Mouse (Mus musculus): ENCODE measurements around the gene Fstl4.

The Fstl4 gene

DNA sequence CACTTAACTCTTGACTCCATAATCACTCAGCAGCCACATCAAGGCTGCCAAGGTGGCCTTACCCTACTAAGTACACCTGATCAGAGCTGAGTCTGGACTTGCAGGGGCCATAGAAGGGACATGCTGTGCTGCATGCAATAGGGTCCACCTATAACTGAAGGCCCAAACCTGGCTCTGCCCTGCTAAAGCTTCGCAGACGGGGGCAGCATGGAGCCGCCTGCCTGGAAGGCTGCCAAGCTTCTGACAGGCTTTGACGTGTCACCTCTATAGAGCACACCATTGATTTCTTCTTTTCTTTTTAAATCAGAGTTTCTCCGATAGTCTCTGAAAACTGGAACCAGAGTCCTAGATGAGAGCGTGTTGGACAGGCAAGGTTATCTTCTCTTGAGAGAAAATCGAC is 146.4 kb downstream of the Fstl4 start:
- DNase-seq (ENCODE audit: low spot score), result no peak

DNA sequence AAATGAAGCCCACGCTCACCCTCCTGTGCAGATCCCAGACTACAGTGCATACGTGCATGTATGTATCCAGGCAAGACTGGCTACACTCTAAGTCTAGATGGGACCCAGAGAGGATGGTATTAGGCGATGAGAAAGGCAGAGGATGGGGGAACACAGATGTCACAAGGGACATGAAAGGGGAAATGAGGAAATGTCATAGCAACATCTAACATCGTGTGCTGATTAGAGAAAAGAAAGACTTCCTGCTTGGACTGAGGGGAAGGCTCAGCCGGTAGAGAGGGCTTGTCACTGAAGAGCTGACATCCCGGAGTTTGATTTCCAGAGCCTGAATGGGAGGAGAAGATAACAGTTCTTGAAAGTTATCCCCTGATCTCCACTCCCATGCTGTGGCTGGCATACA is 150.0 kb downstream of the Fstl4 start:
- no peak for DNase-seq (ENCODE audit: low spot score)

DNA sequence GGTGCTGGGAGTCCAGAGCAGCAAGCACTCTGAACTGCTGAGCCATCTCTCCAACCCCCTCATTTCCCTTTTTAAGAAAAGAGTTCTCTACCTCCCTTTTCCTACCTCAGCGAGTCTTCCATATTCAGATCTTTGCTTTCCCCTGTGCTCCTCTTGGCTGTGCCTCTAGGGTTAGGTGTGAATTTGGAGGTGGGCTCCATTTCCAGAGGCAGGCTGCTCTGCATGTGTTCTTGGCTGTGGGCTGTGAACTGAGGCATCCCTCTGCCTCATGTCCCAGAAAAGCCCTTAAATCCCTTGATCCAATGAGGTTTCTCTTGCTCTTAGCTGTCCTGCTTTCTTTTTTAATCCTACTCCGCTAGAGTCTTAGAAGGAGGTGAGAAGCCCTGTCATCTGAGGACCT is 151.2 kb downstream of the Fstl4 start:
- no peak for DNase-seq (ENCODE audit: low spot score)

DNA sequence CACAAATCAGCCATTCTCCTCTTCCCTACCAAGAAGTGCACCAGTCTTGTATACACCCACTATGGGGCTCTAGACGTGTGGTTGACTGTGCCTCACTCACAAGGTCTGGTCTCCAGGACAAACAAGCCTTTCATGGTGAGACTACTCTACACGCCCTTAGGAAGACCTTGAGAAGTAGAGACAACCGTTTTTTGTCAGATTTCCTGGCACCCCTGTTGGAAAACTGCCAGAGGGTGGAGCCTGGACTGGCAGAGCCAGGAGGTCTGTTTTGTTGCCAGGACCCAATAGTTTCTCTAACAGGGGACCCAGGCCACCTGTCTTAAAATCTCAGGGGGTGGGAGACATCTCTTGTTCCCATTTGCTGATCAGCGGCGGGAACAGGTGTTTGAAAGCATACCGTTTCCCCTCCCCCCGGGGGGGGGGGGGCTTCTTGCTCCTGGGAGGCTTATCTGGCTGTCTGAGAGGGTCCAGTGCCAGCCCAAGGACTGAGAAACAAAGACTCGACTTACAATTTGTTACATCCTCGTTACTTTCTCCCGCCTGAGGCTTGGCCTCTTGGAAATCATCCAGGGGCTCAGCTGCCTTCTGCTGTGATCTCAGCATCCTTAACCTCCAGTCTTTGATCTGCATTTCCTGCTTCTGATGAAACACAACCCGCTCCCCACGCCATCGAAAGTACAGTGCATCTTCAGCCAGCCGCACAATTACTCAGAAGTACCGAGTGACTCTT is 155.0 kb downstream of the Fstl4 start:
- no peak for DNase-seq (ENCODE audit: low spot score)

DNA sequence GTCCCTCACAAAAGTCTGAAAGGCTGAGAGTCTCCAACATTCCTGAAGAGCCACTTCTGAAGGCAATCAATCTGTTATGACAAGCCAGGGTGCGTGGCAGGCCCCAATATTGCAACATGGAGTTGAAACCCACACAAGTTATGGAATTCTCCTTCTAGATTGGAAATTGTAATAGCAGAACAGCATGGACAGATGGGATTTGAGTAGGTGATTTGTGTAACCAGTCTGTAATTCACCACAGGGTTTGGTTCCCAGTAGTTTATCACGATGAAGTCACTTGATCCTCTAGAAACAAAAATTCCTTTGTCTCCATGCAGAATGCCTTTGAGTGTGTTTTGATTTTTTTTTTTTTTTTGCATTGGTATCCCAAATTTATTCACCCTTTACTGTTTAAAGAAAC is 159.8 kb downstream of the Fstl4 start:
- DNase-seq (ENCODE audit: low spot score), result no peak

DNA sequence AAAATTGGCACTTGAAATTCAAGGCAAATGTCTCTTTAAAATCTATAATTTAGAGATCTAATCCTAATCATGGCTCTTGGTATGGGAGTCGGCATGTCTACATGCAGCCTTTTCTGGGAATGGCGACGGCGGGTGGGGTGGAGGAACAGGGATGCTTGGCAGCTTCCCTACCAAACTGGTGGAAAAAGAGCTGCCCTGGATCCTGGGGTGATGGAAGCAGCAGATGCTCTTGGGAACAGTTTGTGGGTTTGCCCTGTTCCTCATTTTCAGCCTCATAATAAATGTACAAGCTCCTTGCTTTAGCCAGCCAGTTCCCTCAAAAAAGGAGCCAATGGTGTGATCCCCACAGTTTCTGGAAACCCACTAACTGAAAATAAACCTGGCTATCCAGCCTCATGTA is 163.9 kb downstream of the Fstl4 start:
- no peak for DNase-seq (ENCODE audit: low spot score)

DNA sequence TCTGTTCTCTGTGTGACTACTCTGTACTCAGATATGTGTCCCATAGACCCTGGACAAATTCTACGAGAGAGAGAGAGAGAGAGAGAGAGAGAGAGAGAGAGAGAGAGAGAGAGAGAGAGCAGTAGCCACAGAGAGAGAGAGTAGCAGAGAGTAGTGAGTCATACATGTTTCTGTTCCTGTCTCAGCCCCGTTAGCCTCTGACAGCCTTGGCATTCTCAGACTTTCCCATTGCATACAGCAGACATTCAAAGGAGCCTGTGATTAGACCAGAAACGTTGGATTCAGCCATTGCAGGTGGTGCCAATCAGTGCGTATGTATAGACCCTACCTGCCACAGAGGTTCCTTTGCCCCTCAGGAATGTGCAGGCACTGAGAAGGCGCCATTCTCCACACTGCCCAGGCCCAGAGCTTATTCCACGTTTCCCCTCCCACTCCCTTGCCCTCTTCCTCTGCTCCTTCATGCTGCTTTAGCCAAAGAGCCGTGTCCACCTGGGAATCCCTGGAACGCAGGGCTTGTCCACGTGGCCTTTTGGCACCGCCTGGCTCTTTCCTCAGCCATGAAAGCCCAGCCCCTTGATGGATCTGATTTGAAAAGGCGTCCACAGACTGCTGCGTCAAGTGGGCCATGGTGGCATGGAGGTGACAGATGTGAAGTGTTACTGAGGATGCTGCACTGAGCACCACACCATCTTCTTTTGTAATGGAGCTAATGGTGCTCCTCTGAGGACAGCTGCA is 175.1 kb downstream of the Fstl4 start:
- no peak for DNase-seq (ENCODE audit: low spot score)

DNA sequence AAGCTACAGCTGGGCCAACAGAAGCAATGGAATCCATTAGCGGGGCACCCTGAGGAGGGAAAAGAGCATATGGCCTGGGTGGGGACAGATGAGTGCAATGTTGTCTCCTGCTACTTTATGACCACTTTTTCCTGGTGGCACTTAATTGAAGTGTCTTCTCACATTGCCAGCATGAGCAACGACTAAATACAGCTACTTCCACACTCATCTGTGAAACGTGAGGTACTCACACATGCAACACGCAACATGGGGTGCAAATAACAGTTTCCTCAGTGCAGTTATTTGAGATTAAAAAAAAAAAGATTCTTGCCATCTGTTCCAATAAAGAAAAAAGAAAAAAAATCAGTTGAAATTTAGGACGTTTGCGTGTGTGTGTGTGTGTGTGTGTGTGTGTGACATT is 178.5 kb downstream of the Fstl4 start:
- DNase-seq (ENCODE audit: low spot score), result no peak

DNA sequence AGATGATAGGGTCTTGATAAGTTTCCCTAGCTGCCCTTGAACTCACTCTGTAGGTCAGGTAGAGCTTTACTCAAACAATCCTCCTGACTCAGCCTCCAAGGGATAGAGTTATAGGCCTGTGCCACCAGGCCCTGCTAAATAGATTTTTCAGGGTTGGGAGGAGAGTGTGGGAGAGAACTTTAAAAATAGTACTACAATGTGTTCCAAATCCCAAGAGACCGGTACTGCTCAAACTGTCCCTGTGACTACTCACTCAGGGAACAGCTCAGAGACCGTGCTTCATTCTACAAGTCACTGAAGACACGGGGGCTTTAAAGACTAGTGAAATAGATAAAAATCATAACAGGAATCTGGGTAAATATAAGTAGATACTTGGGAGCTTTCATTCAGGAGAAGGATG is 190.6 kb downstream of the Fstl4 start:
- DNase-seq (ENCODE audit: low spot score), result no peak

DNA sequence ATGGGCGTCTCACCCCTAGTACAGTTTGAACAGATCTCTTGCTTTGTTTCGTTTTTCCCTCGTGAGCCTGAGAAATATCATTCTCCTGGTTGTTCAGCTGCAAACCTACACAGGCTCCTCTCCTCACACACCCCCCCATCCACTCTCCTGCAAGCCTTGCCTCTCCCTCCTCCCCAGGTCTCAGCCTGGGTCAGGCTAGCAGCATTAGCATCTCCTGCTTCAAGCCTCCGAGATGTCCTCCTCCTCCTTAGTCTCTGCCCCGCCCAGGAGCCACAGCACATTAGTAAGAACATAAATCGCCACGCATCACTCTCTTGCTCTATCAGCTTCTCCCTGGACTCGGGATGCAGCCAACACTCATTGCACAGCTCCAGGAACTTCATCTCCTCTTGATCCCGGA is 204.4 kb downstream of the Fstl4 start:
- DNase-seq (ENCODE audit: low spot score), result no peak

DNA sequence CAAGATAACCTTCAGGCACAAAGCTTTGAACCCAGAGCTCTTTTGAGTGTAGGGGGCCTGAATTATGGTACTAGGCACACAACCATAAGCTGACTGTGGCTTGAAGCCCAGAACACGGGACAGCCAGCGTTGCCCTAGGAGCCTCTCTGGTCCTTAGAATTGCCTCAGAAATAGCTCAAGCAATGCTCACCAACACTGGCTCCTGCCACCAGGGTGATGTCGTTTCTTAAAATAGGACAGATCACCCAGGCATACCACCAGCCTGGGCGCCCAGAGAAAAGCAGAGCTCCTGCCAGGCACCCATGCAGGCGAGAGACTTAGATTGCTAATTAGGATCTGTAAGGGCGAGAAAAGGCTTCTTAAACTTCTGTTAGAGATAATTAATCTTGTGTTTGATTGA is 206.0 kb downstream of the Fstl4 start:
- DNase-seq (ENCODE audit: low spot score), result no peak

DNA sequence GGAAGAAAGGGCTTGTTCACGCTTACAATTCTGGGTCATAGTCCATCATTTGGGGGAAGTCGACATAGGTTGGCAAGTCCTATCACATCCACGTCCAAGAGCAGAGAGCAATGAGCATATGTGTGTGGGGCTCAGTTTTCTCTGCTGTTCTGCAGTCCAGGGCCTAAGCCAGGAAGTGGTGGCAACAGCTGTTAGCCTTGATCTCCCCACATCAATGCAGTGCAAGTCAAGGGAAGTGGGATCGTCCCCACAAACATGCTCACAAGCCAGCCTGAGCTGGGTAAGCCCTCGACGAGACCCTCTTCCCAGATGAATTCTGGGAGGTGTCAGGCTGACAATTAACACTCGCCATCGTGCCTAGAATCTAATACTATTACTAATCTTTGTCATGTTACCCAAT is 222.6 kb downstream of the Fstl4 start:
- DNase-seq (ENCODE audit: low spot score), result no peak

DNA sequence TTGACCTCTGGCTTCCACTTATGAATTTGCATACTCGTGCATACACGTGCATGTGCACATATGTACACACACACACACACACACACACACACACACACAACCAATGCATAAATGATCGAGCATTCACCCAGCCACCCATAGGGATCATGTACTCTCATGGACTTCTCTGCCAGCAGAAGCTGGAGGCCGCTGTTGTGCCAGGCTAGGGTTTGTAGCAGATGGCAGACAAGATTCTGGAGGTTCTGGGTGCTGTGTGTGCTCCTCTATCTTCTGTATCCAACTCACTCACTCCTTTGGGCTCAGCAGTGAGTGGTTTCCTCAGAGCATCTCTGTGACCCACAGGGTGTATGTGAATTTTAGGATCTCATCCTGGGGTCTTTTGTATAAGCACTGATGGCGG is 230.3 kb downstream of the Fstl4 start:
- DNase-seq (ENCODE audit: low spot score), result no peak

DNA sequence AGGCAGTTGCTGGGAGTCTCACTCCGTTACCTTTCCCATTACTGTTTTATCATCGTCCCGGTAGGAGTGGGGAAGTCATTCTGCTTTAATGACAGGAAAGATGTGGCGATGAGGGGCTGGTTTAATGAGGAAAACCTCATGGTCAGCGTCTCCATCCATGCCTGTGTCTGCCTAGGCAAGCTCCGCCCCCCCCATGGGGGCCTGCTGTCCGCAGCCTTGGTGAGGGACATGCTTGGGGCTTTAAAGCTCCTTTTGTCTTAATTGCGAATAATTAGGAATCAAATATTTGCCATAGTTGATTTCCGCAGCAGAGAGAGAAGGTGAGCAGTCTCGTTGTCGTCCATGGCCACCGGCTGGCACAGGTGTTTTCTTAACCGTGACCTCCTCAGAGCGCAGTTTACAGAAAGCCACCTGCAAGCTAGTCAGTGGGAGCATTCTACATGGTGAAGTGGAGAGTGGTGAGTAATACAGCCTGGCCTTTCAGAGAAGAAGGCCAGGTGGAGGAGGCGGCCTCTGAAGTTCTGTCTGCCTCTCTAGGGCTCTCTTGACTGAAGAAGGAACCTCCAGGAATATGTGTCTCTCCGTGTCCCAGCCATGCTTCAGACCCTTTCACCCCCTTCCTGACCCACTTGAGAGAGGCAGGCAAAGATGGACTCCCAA is 232.1 kb downstream of the Fstl4 start:
- DNase-seq (ENCODE audit: low spot score), result no peak

DNA sequence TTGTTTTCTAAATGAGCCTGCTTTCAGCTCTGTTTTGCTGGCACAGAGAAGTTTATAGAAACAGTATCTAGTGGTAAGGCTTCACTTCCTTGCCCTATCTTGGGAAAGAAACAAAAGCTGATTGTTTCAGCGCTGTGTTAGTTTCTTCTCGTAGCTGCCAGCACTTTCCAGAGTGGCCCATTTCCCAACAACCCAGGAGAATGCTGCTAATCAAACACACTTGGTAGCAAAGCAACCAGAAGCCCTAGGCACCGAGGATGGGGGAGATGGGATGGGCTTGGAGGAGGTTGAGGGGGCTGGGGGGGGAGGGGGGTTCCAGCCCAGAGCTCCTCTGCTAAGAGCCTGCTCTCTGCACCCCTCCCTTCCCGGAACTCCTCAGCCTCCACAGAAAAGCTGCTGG is 233.0 kb downstream of the Fstl4 start:
- DNase-seq (ENCODE audit: low spot score), result no peak

DNA sequence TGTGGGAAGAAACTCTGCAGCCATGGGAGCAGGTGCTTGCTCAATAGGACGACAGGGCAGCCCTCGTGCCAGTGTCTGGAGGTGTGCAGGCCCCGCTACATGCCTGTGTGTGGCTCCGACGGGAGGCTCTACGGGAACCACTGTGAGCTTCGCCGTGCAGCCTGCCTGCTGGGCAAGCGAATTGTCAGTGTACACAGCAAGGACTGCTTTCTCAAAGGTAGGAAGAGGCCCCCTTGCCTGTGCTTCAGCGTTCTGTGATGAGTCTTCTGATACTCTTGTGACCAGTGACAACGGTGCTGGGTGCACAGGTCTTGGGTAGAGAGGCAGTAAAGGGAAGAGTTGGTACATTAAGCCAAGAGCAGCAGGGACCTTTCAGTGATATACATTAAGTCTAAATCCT is 235.8 kb downstream of the Fstl4 start:
- DNase-seq (ENCODE audit: low spot score), result no peak

DNA sequence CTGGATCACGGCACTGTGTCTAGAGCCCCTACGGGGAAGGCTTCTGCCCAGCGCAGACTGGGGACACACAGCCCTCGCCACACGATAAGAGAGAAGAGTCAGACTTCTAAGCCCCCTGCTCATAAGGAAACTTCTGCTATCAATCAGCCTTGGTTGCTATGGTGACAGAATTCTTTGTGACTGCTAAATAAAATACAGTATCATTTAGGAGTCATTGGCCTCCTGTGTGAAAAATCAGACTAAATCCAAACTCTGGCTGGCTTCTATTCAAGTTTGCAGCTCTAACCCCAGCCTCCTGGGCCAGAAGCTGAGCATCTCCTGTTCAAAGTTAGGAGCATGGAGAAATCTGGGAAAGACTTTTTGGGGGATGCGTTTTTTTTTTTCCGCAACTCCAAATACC is 238.9 kb downstream of the Fstl4 start:
- no peak for DNase-seq (ENCODE audit: low spot score)

DNA sequence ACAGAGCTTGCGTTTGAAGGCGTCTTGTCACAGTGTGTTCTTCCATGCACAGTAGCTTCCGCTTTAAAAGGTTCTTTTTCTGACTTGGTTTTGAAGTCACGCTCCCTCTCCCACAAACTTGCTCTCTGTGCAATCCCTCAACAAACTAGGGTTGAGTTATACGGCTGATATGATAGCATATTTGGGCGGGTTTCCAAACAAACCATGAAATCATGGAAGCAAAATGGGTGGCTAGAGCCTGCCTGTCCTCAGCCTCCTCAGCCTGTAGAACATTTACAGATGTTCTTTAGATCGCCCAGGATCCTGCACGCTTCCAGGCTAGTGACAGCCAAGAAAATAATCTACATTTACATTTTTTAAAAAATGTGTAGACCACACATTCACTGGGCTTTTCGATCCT is 239.4 kb downstream of the Fstl4 start:
- no peak for DNase-seq (ENCODE audit: low spot score)

DNA sequence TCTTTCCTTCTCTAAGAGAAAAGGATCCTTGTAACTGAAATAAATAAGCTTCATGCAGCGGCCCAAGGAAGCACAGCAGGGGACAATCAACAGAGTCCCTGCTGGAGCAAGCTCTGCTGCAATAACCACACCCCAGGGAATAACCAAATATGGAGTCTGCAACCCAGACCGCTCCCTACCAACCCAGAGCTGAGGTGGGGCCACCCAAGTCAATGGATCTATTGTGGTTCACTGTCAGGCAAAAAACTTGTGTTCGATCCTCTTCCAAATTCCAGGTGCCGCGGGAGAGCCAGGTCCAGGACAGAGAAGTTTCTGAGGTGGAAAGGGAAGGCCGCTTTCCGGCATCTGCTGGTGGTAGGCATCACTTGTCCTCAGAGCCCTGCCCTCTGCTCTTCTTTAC is 245.2 kb downstream of the Fstl4 start:
- no peak for DNase-seq (ENCODE audit: low spot score)

DNA sequence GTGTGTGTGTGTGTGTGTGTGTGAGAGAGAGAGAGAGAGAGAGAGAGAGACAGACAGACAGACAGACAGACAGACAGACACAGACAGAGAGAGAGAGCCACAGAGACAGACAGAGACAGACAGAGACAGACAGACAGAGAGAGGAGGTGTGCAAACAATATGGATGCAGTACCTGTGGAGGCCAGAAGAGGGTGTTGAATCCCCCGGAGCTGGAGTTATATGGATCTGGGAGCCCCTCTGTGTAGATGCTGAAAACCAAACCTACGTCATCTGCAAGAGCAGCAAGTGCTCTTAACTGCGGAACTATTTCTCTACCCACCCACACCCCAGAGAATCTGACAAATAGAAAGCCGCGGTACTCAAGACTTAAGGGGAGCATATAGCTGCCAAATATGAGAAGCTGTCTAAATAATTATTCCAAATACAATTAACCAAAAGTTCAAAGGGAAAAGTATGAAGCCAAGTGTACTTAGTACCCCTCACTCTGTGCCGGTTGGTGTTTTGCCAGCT is 247.6 kb downstream of the Fstl4 start:
- no peak for DNase-seq (ENCODE audit: low spot score)

DNA sequence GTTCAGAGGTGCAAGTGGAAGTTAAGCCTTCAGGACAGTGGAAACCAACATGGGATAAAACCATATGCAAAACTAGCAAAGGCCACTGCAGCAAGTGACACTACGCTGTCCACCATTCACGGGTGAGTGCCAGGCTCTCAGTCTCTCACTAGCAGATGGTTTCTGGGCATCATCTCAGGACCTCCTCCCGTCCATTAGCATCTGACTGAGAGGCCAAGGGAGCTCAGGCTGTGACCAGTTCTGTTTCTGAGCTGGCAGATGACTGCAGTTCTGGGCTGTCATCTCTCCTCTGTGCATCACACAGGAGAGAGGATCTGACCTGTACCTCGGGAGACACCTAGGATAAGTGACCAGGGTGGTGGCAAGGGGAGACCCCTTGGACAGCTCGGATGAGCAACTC is 249.5 kb downstream of the Fstl4 start:
- no peak for DNase-seq (ENCODE audit: low spot score)

DNA sequence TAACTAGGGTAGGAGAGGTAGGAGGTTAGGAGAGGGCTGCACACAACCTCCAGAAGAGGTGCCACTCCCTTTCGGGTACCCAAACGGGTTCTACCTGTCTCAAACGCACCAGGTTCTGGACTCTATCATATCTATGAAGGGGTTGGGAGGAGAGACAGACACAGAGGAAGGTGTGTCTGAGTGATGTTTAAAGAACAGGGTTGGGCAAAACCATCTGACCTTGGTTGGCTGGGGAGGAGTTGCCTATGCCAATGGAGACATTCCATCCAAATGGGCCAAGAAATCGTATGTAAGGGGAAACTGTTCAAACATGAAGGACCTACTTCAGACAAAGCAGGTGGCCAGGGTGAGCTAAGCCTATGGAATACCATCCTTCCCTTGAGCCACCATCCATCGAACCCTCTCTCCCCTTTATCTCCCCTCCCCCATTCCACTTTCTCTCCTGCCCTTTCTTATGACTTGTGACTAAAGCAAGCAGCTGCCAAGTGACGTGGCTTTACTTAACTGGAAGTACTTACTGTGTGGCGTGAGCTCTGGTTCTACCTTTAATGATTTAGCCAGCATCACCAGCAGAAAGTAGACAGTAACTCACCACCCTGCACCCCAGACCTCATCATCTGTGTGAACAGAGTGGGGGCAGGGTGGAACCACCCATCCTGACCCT is 252.1 kb downstream of the Fstl4 start:
- no peak for DNase-seq (ENCODE audit: low spot score)

DNA sequence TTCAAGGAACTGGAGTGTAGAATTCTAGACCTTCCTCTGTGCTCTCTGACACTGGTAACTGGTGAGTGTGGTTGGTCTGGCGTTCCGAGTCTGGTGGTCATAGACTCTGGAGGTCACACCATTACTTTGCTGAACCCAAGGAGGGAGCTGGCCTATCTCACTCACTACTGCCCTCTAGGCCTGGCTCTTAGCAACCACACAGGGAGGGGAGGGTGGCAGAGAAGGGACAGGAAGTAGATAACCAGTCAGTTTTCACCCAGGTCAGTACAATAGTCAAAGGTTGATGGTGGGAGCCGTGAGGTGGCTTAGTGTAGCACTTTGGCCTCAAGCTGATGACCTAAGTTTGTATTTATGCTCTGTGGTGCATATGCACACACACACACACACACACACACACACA is 255.1 kb downstream of the Fstl4 start:
- DNase-seq (ENCODE audit: low spot score), result no peak

All from urinary bladder, postnatal 10 days (tissue).